Mouse (Mus musculus): ENCODE results near the gene Tex19.2.

DNA sequence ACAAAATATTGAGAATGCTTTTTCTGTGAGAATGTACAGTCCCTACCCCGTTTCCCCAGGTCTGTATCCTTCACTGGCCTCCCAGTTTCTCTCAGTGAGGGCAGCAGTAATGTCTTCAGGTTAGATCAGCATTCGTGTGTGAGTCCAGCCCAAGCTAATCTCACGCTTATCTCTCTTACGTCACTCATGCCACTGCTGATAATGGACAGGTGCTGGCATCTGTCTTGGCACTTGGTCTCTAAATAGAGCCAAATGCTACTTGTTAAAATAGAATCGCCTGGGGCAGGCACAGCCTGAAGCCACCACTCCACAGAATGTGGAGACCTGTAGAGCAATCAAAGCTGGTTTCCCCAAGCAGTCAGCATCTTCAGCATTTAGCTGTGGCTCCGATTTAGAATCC is 29.5 kb downstream of the Tex19.2 start:
- TF ChIP-seq CTCF (IDR thresholded peaks at IDR 0.05; ENCODE audit: low read depth, low read length) (no peak), TAL1 (conservative IDR thresholded peaks at IDR 0.05; ENCODE audit: low read depth, low read length) (no peak), GATA2 (IDR thresholded peaks at IDR 0.05; ENCODE audit: borderline replicate concordance, low read depth, low read length) (no peak), GATA1 (IDR thresholded peaks at IDR 0.05; ENCODE audit: borderline replicate concordance, low read length) (no peak), POLR2AphosphoS5 (IDR thresholded peaks at IDR 0.05; ENCODE audit: insufficient replicate concordance, low read depth, low read length) (no peak)
